Mouse (Mus musculus): ENCODE results near the gene Lypd9.

DNA sequence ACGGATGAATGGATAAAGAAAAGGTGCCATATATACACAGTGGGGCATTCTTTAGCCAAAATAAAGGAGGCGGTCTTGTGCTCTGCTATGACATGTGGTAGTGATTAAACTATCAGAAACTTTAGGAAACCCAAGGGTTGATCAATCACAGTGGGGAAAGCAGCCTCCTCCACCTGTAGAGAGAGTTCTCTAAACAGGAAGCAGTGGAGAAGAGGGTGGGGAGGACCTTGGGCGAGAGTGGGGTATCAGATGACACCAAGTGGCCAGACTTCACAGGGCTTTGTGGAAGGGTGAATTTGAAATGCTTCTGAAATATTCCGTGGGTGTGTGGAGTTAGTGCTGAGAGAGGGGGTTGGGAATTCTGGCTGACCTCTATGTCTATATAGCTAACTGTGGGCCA is 869 bp upstream of the Lypd9 start:
- TF ChIP-seq CTCF (IDR thresholded peaks at IDR 0.05; ENCODE audit: low read depth, low read length) (no peak), GATA1 (IDR thresholded peaks at IDR 0.05; ENCODE audit: borderline replicate concordance, low read length) (no peak), GATA2 (IDR thresholded peaks at IDR 0.05; ENCODE audit: borderline replicate concordance, low read depth, low read length) (no peak)
